Mouse (Mus musculus): ENCODE measurements around the gene 1700019N19Rik.

Gene 1700019N19Rik

GRCm38 (mm10) chr19:58794284-58794683, at the start of gene 1700019N19Rik:
1700019N19Rik (minus strand) TSS chr19:58794461.
- no peak for DNase-seq

DNA sequence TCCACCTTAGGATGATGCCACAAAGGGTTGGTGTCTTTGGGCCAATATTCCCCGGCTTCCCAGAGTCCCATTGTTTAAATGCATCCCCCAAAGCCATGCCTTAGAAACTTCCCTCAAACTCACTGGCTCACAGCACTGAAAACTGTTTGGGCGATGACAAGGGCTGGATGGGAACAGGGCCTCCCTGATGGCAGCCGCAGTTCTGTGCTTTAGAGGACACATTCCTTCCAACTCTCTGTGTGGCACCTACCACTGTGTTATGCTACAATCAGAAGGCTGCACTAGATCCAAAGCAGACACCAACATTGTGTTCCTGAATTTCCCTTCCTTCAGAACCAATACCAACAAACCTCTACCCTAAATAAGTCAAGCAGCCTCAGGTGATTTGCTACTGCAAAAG, 49.3 kb upstream of the 1700019N19Rik start:
- DNase-seq: no peak

DNA sequence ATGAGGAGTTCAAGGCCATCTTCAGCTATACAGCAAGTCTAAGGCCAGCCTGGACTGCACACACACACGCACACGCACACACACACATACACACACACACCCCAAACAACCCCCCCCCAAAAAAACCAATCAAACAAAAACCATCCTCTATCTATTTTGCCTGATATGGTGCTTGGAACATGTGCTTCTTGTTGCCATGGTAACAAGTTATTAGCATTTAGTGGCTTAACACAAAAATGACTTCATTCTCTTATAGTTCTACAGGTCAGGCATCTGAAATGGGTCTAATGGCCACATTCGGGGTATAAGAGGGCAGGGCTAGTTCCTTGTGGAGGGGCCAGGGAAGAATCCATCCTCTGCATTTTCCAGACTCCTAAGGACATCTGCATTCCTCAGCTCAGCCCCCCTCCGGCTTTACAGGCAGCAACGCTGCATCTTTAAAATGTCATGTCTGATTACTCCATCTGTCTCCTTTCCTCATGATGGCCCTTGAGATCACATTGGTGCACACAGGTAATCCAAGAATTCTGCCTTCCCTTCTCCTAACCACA, 46.5 kb upstream of the 1700019N19Rik start:
- no peak for DNase-seq

GRCm38 (mm10) chr19:58839806-58840205, 45.5 kb upstream of the 1700019N19Rik start:
- no peak for DNase-seq

GRCm38 (mm10) chr19:58839345-58839744, 45.1 kb upstream of the 1700019N19Rik start:
- DNase-seq: no peak

GRCm38 (mm10) chr19:58838706-58839105, 44.4 kb upstream of the 1700019N19Rik start:
- no peak for DNase-seq

DNA sequence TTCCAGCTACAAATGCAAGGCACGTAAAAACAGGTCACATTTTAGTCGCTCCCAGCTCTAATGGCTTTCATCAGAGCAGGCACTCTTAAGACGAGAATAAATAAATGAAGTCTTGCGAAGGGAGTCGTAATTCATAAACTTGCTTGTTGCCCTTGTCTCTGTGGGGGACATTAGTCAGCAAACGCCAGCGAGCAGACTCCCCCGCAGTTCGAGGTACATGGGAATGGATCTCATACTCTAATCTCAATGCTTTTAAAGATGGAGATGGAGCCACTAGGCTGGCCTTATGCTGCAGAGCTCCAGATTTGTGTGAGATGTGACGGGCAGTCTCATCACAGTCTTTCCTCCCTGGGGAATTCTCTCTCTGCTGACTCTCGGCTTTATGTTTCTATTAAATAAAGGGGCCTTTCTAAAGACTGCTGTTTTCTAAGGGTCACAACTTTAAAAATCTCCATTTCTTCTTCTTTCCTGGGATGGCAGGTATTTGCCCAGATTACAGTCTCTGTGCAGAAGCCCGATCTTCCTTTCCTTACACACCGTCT, 39.4 kb upstream of the 1700019N19Rik start:
- no peak for DNase-seq

GRCm38 (mm10) chr19:58832988-58833387, 38.7 kb upstream of the 1700019N19Rik start:
- DNase-seq: no peak

GRCm38 (mm10) chr19:58831280-58831922, 37.1 kb upstream of the 1700019N19Rik start:
- peak; percentile 46 for DNase-seq

- DNase-seq: no peak
Observed at GRCm38 (mm10) chr19:58830182-58830581, 35.9 kb upstream of the 1700019N19Rik start.

DNA sequence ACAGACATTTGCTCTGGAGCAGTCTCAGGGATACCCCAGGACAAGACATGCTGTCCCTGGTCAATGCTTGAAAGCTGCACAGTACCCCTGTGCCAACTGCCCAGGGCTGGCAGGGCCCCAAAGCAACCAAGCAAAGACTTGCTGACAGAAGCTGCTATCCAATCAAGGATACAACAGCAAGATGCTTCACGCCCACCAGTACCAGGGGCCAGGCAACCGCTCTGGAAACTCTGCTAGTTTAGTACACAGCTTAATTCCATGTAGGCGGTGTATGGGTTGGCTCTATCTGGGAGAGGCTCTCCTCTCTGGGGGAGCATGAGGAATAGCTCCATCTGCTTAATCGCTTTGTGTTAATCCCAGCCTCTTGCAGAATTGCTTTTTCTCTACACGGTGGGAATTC, 35.3 kb upstream of the 1700019N19Rik start:
- peak; percentile 48 to 58 for DNase-seq

- DNase-seq: no peak
Observed at GRCm38 (mm10) chr19:58827656-58828055, 33.4 kb upstream of the 1700019N19Rik start.

GRCm38 (mm10) chr19:58824316-58824715, 30.1 kb upstream of the 1700019N19Rik start:
- DNase-seq: no peak

GRCm38 (mm10) chr19:58823301-58823700, 29.0 kb upstream of the 1700019N19Rik start:
- peak in 1 of 2 experiments; percentile 30 for DNase-seq

DNA sequence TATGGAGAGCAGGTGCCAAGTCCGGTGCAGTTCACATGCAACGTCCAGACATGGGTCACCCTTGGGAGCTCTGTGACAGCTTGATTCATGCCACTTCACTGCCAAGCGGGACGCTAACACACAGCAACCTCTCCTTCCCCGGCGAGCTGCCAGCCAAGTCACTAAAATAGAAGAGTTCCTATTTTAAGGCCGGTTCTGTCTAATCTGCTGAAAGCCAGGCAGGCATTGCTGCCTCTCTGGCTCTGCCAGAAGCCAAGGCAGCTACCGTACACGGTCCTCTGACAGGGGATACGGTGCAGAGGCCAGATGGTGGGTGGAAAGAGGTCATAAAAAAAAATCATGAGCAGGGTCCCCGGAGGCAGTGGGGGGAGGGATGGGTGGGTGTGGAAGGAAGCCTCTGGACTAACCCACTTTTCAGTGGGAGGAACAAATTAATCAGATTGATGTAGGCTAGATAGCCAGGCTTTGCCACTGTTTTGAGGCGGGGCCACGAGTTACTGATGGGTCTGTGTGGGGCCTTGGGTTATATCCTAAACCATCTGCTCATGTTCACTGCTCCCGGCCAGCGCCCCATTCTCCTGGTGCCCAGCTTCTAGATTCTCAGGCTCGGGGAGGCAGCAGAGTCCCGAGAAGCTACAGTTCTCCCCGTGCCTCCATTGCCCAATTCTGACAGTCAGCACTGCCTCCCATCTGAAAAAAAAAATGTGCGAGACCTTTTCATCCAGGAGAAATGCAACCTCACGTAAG, 28.4 kb upstream of the 1700019N19Rik start:
- peak; percentile 93 to 94 for DNase-seq

DNA sequence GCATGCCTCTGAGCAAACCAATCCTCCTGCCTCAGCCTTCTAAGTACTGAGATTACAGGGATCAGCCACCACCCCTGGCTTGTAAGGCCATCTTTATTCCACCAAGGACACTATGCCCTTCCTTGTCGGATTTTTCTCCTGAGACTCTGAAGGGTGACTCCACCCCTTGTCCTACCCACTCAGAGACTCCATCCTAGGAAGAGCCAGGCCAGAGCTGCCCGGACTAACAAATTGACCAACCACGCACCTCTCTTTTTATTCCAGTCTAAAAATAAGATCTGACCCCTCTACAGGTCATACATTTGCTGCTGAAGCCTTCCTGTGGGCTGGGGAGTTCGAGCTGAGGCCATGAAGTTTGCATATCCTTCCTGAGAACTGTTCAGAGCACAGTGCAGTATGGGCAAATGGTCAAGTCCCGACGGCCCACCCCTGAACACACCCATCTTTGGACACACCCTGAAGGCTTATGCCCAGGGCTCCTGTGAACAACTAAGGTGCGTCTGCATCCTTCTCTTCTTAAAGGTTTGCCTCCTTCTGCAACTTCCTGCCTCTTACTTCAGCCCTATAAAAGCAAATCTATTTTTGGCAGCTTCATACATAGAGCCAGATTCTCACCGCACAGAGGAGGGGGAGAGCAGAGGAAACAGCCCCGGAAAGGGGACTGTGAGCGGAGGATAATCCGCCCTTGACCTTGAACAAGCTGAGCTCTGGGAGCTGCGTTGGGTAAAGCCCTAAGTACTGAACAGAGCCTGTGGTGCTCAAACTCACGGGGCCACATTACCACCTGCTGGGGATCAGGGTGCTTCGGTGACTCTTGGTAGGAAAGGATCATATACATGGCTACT, 24.5 kb upstream of the 1700019N19Rik start:
- no peak for DNase-seq

DNA sequence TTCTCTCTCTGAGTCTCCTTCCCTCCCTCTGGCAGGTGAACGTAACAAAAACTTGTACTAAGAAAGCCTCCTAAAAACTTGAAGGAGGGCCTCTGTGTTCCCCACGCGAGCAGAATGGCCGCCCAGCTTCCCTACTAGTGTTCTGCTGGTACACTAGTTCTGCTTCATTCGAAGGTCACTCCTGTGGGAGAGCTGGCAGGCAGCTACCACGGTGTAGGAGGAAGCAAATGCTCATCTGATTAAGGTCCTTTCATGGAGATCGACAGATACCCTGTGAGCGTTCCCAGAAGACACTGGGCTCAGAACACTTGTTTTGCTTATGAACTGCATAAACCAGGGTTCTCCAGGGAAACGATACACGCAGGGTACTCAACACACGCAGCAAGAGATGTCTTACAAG, 23.1 kb upstream of the 1700019N19Rik start:
- DNase-seq: no peak

DNA sequence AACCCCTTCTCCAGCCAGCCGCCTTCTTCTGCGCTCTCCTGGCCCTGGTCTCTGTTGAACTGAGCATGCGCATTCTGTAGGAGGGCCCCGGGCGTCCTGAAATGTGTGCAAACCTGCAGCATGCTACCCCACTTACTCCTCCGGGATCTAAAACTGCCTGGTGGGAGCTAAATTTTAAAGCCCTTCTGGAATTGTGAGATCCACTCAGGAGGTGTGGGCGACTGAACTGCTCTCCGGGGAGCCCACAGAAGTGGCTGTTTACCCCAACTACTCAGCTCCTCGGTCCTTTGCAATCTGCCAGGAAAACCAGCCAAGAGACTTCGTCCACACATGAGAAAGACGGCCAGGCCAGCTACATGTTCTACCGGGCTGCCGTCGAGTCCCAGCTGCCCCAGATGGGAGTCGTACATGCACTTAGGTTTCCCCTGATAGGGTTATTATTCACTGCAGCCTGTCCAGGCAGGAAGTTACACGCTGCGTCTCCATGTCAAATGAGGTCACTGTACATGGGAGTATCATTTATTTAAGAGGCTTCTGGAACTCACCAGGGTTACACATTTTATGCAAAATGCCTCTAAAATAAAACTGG, 22.3 kb upstream of the 1700019N19Rik start:
- no peak for DNase-seq

DNA sequence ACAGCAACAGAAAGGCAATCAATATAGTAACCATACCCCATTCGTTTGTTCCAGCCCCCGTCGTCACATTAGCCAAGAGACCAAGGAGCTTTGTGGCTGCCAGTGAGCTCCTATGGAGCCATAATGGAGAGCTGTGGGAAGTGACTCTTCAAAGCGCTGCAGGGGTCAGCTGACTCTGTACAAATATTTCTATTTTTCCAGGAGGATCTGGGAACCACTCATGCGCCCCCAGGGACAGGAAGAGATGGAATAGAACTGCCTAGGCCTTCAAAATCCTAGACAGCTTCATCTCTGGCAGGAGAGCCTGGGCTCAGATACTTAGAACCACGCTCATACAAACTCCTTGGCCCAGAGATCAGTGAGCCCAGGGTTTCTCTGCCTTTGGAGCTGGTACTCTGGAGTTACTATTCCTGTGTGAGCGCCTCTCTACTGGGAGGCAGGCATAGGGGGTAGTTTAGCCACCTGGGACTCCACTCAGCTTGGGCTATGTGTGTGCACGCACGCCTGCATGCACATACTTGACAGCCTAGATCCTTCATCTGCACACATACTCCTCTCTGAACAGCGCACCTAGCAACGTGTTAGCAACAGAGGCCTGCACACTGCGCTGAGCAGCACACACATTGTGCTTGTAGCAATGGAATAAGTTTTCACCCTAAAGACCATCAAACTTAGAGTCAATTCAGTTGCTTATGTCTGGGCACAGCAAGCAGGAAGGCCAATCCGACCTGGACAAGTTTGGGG, 21.1 kb upstream of the 1700019N19Rik start:
- no peak for DNase-seq

GRCm38 (mm10) chr19:58810536-58810935, 16.3 kb upstream of the 1700019N19Rik start:
- DNase-seq: no peak

- DNase-seq: no peak
Observed at GRCm38 (mm10) chr19:58808864-58809263, 14.6 kb upstream of the 1700019N19Rik start.

- peak; percentile 74 to 80 for DNase-seq
Observed at GRCm38 (mm10) chr19:58806364-58806763, 12.1 kb upstream of the 1700019N19Rik start.

Measured in cerebellum, adult 18-20 months (tissue).